19 mouse cellular contexts compared by ENCODE assay signal in genomic region chr3:41401881-41402280, GRCm38 (mm10).
"Had no signal": no experiment of that assay in that cellular context is flagged by ENCODE, and none has a peak within 500 bp of the region (broad histone marks: within the 10 kb centered on the region; RNA-seq: fewer than 3 reads in every experiment).

No protein-coding gene starts in this region.

- H3K4me1 ChIP-seq: megakaryocyte, embryonic 14.5 days; midbrain, embryonic 12.5 days; neural tube, embryonic 15.5 days had no signal

- H3K9ac ChIP-seq: lung, embryonic 14.5 days; midbrain, embryonic 12.5 days; neural tube, embryonic 13.5 days; neural tube, embryonic 15.5 days had no signal

- H3K4me3 ChIP-seq: midbrain, embryonic 12.5 days; myocyte; neural tube, embryonic 13.5 days; neural tube, embryonic 15.5 days had no signal

- H3K4me2 ChIP-seq: lung, embryonic 14.5 days; midbrain, embryonic 12.5 days; neural tube, embryonic 13.5 days; neural tube, embryonic 15.5 days had no signal

- H3K27ac ChIP-seq: midbrain, embryonic 12.5 days; neural tube, embryonic 13.5 days; neural tube, embryonic 15.5 days had no signal

- H3K27me3 ChIP-seq: megakaryocyte, embryonic 14.5 days; midbrain, embryonic 12.5 days; neural tube, embryonic 13.5 days; neural tube, embryonic 15.5 days had no signal

- H3K36me3 ChIP-seq: midbrain, embryonic 12.5 days; neural tube, embryonic 13.5 days; neural tube, embryonic 15.5 days had no signal

- H3K9me3 ChIP-seq: midbrain, embryonic 12.5 days; neural tube, embryonic 13.5 days; neural tube, embryonic 15.5 days had no signal

- ATAC-seq: midbrain, embryonic 16.5 days had no signal

- DNase-seq: lung, adult 18-20 months; lung, embryonic 14.5 days; lung, postnatal 10 days; lung, postnatal 4 days; midbrain, embryonic 14.5 days; retina, postnatal 1 day; right cerebral cortex, adult 18-20 months; right cerebral cortex, postnatal 25 days; right cerebral cortex, postnatal 4 days; spleen, adult 18-20 months; thymus, adult 18-20 months; thymus, postnatal 14 days; thymus, postnatal 36 days had no signal
